Mouse (Mus musculus): ENCODE measurements at regions not wholly inside any gene's neighbourhood (a gene's known extent, or its start where the extent isn't known, plus 50 kb on each side); places are given as distances from the start of the nearest gene placed in this dataset.

- DNase-seq (ENCODE audit: low spot score), result no peak
Measured at GRCm38 (mm10) chr4:68648311-68648710, 305.9 kb downstream of the Brinp1 start.

GRCm38 (mm10) chr4:68633299-68633698 lies 320.9 kb downstream of the Brinp1 start:
- no peak for DNase-seq (ENCODE audit: low spot score)

GRCm38 (mm10) chr4:68624025-68624342 lies 330.2 kb downstream of the Brinp1 start:
- DNase-seq (ENCODE audit: low spot score), result no peak

- no peak for DNase-seq (ENCODE audit: low spot score)
Measured at GRCm38 (mm10) chr4:68623125-68624024, 330.8 kb downstream of the Brinp1 start.

GRCm38 (mm10) chr4:68620585-68620984 lies 333.6 kb downstream of the Brinp1 start:
- DNase-seq (ENCODE audit: low spot score), result no peak

GRCm38 (mm10) chr4:68615706-68616397 lies 338.3 kb downstream of the Brinp1 start:
- DNase-seq (ENCODE audit: low spot score), result no peak

GRCm38 (mm10) chr4:68612263-68613012 lies 341.8 kb downstream of the Brinp1 start:
- no peak for DNase-seq (ENCODE audit: low spot score)

GRCm38 (mm10) chr4:68595256-68595655 lies 358.9 kb downstream of the Brinp1 start:
- DNase-seq (ENCODE audit: low spot score), result no peak

GRCm38 (mm10) chr4:68575375-68575774 lies 378.8 kb downstream of the Brinp1 start:
- DNase-seq (ENCODE audit: low spot score), result no peak

- DNase-seq (ENCODE audit: low spot score), result peak; percentile 64
Measured at GRCm38 (mm10) chr4:68574610-68575167, 379.5 kb downstream of the Brinp1 start.

GRCm38 (mm10) chr4:68573333-68573732 lies 380.9 kb downstream of the Brinp1 start:
- no peak for DNase-seq (ENCODE audit: low spot score)

GRCm38 (mm10) chr4:68572521-68572920 lies 381.7 kb downstream of the Brinp1 start:
- no peak for DNase-seq (ENCODE audit: low spot score)

- no peak for DNase-seq (ENCODE audit: low spot score)
Measured at GRCm38 (mm10) chr4:68536254-68536653, 417.9 kb downstream of the Brinp1 start.

- no peak for DNase-seq (ENCODE audit: low spot score)
Measured at GRCm38 (mm10) chr4:68535815-68536214, 418.4 kb downstream of the Brinp1 start.

GRCm38 (mm10) chr4:68532056-68532455 lies 422.1 kb downstream of the Brinp1 start:
- no peak for DNase-seq (ENCODE audit: low spot score)

GRCm38 (mm10) chr4:68487993-68488392 lies 466.2 kb downstream of the Brinp1 start:
- DNase-seq (ENCODE audit: low spot score), result no peak

GRCm38 (mm10) chr4:68486876-68487275 lies 467.3 kb downstream of the Brinp1 start:
- DNase-seq (ENCODE audit: low spot score), result no peak

GRCm38 (mm10) chr4:68461783-68462182 lies 492.4 kb downstream of the Brinp1 start:
- DNase-seq (ENCODE audit: low spot score), result peak; percentile 11

GRCm38 (mm10) chr4:68416046-68416445 lies 538.2 kb downstream of the Brinp1 start:
- DNase-seq (ENCODE audit: low spot score), result no peak

GRCm38 (mm10) chr4:68410785-68411184 lies 543.4 kb downstream of the Brinp1 start:
- no peak for DNase-seq (ENCODE audit: low spot score)

- DNase-seq (ENCODE audit: low spot score), result no peak
Measured at GRCm38 (mm10) chr4:68404364-68404763, 549.8 kb downstream of the Brinp1 start.

- DNase-seq (ENCODE audit: low spot score), result no peak
Measured at GRCm38 (mm10) chr4:68387097-68387496, 567.1 kb downstream of the Brinp1 start.

Data from layer of hippocampus, adult 9-10 months (tissue).